Mouse (Mus musculus): ENCODE measurements around the gene Picalm.
"Not testable (repeated sequence)": the region's sequence is repeated elsewhere in the genome, so short reads cannot be mapped to it uniquely, and the experiment has no call there.

Gene Picalm

DNA sequence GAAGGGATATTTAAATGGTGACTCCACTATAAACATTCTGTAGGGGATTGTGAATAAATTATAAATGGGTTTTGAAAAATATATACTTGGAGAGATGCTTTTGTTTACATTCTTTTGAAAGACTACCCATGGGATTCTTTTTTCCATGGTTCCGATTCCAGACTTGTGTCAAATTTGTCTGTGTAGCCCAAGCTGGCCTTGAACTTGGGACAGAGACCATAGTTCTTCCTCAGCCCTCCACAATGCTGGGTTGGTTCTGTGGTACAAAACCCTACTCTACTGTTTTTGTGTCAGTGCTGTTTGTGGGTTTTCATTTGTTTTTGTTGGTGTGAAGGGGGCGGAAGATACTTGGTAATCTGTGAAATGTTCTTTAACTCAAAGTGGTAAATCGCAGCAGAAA, 2.3 kb downstream of the Picalm start:
- DNase-seq = no peak

DNA sequence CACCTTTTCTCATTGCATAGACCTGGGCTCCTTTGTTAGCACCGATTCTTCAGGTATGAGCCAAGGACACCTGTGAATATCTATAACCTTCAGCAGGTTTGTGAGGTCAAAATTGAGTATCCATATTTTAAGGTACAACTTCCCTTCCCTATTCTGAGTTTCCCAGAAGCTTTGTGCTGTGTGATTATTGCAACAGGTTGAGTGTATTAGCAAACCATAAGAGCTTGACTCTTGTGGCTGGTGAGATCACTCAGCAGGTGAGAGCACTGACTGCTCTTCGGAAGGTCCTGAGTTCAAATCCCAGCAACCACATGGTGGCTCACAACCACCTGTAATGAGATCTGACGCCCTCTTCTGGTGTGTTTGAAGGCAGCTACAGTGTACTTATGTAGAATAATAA, 6.7 kb downstream of the Picalm start:
- DNase-seq = no peak

DNA sequence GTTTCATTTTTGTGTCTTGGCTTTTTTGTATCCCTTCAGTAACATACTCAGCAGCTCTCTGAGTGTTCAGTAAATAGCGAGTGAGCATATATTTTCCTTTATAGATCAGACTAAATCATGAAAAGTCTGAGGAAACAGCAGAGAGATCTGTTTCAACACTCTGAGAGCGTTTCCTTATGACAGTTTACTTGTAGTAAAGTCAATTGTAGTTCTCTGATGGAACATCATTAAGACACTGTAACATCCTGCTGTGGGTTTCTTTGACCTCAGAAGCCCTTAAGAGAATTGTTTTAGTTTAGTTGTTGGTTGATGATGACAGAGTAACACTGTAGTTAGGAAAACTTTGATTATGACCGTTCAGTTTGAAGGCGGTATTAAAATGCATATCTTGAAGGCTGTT, 8.3 kb downstream of the Picalm start:
- no peak for DNase-seq

DNA sequence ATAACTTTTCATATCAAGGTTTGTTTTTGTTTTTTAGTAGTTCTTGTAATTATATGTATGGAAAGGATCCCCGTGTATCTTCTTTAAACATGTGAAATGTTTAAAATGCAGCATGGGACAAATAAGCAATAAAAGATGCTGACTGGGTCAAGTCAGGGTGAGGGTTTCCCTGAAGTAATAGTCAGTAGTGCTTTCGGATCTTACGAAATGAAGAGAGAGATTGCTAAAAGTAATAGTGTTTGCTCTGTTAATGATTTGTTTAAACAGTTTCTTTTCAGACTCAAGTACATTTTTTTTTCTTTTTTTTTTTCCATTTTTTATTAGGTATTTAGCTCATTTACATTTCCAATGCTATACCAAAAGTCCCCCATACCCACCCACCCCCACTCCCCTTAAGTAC, 10.3 kb downstream of the Picalm start:
- no peak for DNase-seq

DNA sequence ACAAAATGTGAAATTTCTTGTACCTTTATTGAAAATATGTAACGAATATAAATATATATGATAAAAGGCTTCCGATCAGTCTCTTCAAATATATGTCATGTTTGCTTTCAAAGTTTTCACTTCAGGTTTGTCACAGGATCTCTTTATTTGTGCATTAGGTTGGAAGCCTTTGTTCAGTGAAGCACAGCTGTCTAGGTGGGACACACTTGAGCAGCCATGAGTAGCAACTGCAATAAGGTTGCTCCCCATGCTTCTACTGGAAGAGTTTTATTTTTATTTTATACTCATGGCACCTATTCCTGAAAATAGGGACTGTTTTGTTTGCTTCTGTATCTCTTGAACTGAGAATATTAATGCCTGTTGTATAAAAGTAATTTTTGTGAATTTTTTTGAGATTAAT, 14.3 kb downstream of the Picalm start:
- DNase-seq = no peak

DNA sequence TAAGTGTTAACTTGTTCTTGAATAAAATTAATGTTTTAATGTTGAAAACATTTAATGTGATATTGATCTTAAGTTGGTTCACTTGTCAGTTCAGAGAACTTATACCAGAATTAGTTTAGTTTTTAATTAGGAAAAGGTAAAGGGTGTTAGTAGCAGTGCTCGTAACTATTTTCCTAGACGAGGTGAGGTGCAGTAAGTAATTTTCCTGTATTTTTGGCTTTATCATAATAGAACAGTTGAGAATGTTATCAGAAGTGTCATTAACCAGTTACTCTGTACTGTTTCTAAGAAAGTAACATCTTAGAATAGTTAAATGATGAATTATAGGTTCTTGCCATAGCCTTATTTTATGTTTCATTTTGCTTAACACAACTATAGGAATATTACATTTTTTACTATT, 15.0 kb downstream of the Picalm start:
- DNase-seq = no peak

DNA sequence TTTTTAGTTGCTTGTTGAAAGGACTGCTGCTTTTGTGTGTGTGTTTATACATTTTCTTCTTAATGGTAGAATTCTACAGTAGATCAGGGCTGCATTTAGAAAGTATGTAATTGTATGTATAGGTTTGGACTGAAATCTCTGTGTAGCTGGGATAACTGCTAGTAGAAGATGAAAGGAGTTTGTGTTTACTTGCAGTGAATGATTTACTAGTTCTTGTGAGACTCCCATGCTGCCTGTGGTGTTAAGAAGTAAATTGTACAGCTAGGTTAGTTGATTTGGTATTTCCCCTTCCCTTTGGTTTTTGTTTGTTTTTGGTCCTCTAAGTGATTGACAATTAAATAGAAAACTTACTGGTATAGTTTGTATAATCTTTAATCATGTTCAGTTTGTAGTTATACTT, 15.4 kb downstream of the Picalm start:
- DNase-seq = no peak

DNA sequence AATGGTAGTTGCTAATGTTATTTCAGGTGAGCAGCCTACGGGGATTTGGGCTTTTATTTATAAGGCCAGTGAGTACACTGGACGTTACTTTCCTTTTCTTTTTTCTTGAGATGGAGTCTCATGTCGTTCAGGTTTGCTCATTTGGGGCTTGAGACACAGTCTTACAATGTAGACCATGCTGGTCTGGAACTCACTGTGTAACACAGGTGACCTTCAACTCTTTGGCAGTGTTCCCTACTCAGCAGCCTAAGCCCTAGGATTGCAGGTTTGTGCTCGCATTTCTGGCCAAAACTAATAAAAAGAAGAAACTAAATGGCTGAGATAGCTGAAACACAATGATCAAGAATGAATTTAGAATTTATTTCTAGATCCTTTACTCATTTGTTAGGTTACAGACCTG, 15.9 kb downstream of the Picalm start:
- DNase-seq = no peak

DNA sequence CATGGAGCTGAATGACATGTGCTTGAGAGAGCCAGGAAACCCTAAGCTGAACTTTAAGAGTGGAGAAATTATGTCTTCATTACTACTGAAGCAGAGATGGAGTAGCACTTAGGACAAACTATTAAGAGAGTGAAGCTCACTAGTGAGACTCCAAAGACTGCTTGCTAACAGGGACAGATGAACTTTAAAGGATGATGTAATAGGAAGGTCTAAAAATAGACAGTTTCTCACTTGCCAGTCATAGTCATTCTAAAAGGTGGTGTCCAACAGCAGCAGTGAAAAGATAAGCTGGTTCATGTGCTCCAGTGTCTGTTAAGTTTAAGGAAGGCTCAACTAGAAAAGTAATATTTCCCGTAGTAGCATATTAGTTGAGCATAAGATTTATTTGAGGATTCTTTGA, 16.3 kb downstream of the Picalm start:
- DNase-seq = no peak

DNA sequence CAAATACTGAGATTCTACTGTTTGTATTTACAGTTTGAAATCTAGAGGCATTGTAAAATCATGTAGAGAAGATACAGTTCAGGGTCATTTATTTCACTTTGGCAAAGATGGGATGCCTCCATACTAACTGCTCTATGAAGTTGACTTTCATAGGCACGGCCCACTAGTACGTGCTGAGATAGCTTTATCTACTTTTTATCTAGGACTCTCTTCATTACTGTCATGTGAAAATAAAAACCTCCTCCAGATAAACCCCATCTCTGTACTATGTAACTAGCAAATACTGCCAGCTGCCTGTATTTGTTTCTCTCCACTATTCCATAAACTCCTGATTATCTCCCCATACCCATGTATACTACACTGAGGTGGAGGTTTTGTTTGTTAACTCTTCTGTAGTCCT, 18.0 kb downstream of the Picalm start:
- DNase-seq = no peak

DNA sequence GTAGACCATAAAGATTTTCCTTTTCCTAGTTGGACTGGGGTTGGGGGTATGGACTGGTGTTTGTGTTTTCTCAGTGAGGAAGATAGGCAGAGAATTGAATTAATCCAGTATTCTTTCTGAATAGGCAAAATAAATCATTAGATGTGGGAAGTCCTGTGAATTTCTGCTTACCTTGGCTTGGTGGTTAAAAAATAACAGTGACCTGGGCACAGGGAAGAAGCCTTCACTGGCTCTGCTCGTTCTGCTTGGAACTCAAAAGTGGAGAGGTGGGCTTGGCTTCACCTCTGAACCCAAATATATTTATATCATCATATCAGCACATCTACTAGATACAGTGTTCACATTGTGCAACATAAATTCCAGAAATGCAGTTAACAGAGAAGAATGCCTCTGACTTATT, 18.5 kb downstream of the Picalm start:
- DNase-seq = no peak

DNA sequence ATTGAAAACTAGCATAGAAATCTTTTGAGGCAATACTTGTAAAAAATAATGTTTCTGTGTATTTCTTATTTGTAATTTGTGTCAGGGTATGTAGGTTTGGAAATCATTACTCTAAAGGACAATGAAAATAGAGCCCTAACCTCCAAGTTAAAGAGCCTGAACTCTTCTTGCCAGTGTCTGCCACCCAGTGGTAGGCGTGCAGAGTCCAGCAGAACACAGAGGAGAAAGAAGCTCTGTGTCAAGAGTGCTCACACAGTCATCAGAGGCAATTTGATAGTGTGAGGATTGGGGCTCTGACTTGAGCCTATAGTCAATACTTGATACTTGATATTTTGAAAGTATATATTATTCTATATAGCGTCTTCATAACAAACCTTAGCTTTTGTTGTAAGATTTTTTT, 20.3 kb downstream of the Picalm start:
- DNase-seq = peak; percentile 70 to 73

DNA sequence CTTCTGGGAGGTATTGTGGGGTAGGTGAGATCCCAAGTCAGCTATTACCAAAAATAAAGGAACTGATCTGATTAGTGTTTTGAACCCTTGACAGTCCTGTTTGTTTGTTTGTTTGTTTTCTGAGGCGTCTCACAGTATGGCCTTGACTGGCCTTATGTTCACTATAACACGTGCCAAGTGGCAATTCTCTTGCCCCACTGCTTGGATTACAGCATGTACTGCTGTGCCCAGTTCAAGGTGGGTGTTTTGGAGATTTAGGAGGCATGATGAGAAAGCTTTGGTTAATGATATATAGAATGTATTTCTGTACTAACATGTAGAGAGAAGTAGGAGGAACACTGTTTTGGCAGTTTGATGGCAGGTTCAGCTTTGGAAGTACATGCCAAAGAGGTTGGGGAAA, 28.0 kb downstream of the Picalm start:
- no peak for DNase-seq

DNA sequence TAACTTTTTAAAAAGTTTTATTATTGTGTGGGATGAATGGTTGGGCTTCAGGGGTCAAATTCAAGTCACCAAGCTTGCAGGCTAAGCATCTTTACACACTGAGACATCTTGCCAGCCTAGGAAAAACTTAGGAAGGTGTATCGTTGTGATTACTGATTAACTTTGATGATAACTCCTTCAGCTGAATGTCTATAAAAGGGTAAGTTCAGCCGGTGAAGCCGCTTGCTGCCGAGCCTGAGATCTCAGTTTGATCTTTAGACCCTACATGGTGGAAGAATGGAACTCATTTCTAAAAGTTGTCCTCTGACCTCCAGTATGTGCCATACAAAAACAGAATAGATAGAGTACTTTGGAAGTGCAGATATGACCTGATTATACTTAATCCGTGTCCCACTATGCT, 30.6 kb downstream of the Picalm start:
- no peak for DNase-seq

DNA sequence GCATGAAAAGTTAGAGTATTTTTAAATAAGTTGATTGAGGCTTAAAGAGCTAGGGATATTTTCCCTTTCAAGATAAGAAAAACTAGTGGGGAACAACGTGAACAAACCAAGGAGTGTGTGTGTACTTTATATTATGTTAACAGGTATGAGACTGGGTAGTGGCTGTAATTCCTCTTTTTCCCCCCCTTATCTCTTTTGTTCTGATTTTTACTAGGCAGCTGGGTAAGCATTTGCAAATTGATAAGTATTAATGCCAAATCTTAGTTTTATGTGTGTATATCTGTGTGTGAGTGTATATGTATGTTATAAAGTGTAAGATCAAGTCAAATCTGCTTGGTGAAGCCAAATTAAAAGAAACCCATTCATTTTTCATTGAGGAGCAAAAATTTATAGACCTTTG, 34.3 kb downstream of the Picalm start:
- DNase-seq = no peak

DNA sequence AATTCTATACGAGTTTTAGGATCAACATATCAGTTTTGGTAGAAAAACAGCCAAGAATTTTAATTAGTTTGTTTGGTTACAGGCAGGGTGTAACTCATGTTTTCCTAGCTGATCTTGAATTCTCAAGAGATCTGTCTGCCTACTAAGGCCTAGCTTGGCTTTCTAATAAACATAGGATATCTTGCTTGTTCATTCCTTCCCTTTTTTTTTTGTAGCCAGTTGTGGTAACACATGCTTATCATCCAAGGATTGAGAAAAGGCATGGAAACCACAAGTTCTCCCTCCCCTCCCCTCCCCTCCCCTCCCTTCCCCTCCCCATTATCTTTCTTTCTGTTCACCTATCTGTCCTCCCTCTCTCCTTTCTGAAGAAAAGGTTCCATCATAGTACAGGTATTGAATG, 36.0 kb downstream of the Picalm start:
- no peak for DNase-seq

DNA sequence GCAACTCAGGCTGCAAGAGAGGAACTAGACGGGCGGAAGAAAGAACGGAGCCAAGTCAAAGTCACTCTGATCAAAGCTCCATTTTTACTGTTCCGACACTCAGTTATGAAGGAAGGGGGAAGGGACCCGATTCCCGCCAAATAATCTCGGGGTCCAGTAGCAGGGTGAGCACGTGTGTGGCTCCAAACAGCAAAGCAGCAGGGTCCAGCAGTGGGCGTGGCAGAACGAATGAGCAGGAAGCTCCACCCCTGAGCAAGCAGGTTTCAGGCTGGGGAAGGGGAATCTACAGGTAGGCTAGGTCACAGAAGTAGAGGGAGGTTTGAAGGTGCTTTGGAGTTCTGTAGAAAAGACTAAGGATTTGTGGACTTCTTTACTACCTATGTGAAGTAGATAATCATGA, 37.8 kb downstream of the Picalm start:
- not testable (repeated sequence) for DNase-seq

DNA sequence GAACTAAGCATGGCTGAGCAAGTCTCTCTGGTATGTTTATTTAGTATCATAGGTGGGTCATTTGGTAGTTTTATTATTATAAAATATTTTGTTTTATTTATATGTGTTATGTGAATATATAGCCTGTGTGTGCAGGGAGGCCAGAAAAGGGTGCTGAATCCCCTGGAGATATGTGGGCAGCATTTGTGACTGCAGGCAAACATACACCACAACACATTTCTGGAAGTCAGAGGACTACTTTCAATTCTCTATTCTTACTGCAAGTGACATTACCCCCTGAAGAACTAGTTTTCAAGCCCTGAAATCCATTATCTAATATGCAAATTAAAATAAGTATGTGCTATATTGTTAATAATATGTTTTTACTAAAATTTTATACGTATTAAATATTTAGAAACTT, 43.8 kb downstream of the Picalm start:
- DNase-seq = peak; percentile 44 to 55

DNA sequence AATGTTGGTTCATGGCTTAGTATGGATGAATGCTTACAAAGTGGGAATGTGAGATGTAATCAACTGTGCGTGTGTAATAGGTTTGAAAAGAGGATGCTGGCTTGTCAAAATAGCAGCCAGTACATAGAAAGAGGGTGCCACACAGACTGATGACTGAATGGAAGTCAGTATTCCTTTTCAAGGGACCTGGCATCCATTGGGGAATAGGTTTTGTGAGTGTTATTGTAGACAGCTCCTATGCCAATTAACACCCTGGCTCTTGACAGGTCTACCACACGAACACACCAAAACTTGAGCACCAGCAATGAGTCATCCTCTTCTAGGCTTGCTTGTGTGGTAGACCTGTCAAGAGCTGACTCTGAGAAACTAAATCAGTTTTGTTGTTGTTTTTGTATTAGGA, 45.6 kb downstream of the Picalm start:
- no peak for DNase-seq

DNA sequence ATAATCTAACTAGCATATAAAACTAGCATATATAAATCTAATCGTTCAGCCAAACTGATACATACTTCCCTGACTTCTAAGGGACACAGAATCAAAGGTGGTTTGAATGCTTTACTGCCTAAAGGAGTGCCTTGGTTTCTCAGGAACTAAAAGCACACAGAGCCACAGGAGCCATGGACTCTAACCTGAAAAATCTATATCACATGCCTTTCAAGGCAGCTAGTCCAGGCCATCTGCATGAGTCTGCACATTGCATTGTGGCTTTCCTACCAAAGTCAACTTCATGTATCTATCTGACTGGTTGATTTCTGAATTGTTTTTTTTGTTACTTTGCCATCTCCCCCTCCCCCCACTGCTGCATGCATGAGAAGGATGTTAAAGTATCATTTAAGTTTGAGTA, 50.6 kb downstream of the Picalm start:
- no peak for DNase-seq

DNA sequence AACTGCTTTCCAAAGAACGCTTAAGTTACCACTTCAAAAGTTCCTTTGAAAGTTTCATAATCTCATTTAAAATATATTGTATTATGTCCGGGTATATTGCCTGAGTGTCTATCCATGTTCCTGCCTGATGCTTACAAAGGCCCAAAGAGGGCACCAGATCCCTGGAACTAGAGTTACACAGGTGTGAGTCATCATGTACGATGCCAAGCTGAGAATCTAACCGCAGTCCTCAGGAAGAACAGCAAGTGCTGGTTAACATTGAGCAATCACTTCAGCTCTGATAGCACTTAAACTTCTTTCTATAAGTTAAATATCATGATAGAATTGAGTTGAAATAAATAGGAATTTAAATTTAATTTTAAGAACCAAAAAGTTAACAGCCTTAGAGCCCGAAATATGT, 70.2 kb downstream of the Picalm start:
- no peak for DNase-seq

DNA sequence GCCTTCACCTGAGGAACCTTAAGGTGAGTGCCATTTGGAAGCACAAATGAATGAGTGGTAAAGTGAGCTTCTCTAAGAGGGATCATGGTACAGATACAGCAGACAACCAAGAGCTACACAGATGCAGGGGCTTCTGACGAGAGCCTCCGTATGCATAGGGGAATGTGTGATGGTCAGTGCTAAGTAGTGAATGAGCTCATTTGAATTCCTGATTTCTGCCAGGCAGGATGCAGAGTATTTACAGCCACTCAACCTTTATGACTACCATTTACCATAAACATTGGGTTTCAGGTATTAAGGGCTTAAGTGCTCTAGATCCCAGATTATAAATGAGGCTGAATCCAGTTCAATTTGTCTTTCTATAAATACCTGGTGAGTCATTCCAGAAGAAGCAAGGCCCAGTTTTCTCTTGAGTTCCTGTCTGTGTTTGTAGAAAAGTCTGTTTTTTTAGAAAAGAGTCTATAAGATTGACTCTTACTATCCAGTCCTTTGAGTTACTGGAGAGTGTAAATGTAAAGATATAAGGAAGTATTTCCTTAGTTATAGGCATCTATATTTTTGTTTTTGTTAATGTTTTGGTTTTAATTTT, 72.0 kb downstream of the Picalm start:
- DNase-seq = no peak

DNA sequence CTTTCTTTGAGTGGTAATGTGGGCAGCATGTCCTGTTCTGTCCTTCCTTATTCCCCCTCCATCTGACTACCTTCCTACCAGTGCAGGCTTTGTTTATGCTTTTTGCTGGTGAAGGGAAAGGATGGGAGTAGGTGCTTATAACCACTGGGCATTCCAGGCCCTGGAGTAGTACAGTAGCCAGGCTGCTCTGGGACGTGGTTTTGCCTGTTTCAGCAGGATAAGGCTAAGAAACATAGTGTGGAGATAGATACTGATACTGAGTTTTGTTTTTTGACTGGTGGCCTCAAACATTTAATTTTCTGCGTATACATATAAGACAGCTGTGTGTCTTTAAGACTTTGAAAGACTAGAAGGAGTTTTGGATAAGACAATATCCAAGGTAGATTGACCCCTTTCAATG, 73.9 kb downstream of the Picalm start:
- no peak for DNase-seq

DNA sequence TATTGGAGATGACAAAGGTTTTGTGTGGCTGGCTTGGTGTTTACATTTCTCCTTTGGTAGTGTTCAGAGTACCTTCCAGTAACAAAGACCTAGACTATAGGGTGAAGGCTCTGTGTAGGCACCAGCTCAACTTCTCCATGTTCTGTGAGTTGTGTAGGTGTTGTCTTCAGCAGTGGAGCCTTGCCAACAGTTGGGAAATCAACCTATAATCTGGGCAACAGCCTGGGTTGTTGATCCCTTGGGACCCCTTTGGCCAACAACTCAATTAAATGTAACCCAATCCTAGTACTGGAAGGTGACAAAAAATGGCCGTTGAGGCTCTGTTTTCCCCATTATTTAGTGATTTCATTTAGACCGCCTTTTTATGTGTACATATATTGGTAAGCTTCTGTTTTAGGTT, 80.1 kb downstream of the Picalm start:
- no peak for DNase-seq

DNA sequence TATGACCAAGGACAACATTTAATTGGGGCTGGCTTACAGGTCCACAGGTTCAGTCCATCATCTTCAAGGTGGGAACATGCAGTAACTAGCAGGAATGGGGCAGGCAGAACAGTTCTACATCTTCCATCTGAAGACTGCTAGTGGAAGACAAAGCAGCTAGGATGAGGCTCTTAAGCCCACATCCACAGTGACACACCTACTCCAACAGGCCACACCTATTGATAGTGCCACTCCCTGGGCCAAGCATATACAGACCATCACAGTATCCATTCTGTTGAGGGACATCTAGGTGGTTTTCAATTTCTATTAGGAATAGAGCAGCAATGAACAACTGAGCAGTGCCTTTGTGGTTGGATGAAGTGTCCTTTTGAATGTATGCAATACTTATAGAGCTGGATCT, 80.9 kb downstream of the Picalm start:
- no peak for DNase-seq

DNA sequence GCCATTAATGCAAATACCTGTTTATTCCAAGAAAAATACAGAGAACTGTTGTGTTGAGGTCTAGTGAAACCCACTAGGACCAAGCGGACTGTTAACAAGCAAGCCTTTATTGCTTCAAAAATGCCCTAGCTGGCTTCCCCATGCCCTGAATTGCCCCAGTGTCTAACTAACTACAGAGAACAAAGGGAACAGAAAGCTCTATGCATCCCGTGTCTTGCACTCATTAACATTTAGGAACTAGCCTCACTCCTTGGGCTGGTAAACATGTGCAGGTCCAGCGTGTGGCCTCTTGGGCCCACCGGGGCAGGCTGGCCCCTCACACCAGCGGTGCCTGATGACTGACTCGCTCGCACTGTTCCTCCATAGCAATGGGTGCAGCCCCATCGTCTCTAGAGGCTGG, 86.5 kb downstream of the Picalm start:
- no peak for DNase-seq
